Mouse (Mus musculus): Measurements from ENCODE around the gene Grn. TPM values are rescaled to one million over a fixed set of nuclear protein-coding genes. Genes with fewer than 3 reads are reported as not detected.

The Grn gene
- total RNA-seq, 2 experiments from 2014 or later, result 69.9 to 74.0 TPM

DNA sequence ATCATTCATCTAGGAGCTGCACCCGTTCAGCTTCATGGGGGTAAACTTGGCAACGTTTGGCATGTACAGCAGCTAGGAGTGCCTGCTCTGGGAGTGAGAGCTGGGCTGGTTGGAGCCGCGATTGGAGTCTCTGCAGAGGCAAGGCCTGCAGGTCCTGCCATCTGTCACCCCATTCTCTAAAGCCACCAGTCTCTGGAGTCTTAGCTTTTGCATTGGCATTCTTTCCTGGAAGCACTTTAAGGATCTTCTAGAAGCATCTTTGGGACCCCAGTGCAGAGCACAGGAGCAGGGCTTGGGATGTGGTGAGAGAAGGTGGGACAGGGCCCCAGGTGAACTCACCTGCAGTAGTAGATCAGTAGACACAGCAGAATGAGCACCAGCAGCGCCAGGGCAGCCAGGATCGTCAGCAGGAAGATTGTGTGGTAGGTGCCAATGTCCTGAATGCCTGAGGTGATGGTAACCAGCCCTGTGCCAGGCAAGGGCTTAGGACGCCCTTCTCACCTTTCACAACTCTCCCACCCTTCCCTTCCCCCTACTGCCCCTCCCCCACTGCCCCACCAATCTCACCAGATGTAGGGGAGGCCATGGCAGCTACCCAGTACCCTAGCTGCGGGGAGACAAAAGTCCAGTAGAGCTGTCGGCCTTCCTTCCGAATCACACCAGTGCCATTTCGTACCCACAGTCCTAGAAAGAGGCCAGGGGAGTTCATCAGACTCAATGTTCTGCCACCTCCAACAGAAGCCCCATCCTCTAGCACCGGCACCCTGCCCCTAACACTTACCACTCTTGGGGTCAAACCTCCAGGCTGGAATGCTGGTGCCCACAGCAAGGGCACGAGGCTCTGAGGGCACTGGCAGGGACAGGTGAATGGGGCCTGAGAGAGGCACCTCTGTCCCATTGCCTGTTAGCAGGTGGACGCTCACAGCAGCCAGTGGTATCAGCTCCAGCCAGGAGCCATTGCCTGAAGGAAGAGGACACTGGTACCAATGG lies 9.3 kb downstream of the Grn start:
- no peak for DNase-seq (ENCODE audit: extremely low spot score in 1 of 2, low spot score in 1 of 2)

DNA sequence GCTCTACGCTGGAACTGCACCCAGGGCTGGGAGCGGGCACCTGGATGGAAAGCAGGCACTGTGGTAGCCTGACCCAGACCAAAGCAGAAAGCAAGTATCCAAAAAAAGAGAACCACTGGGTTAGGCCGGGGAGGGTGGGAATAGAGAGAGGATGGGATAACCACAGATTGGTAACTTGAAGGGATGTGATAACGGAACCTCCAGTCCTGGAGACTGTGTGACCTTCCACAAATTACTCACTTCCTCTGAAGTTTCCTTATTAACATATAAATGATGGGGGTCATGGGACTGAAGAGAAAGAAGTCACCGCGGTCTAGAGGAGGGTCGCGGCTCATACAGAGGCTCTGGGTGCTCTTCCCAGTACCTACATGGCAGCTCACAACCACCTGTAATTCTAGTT lies 10.1 kb downstream of the Grn start:
- DNase-seq (ENCODE audit: extremely low spot score in 1 of 2, low spot score in 1 of 2), result no peak

GRCm38 (mm10) chr11:102441434-102441833 lies 11.3 kb downstream of the Grn start:
- no peak for DNase-seq (ENCODE audit: extremely low spot score in 1 of 2, low spot score in 1 of 2)

DNA sequence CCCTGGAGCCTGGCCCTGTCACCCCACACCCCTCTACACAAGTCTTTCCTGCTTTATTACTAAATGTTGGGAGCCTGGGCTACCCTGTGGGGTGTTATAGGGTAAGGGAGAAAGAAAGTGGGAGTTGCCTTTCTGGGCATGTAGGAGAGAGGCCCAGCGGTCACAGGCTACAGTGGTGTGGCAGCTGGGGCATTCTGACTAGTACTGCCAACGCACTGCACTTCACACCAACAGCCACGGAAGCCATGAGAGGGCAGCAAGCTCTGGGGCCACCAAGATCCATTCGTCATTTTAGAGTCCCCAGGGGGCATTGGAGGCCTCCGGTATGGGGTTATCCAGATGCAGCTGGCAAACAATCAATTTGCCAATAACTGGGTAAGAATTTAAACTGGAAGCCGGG lies 12.0 kb downstream of the Grn start:
- no peak for DNase-seq (ENCODE audit: extremely low spot score in 1 of 2, low spot score in 1 of 2)

GRCm38 (mm10) chr11:102443740-102444139 lies 13.6 kb downstream of the Grn start:
- no peak for DNase-seq (ENCODE audit: extremely low spot score in 1 of 2, low spot score in 1 of 2)

GRCm38 (mm10) chr11:102444321-102444720 lies 14.2 kb downstream of the Grn start:
- no peak for DNase-seq (ENCODE audit: extremely low spot score in 1 of 2, low spot score in 1 of 2)

- no peak for DNase-seq (ENCODE audit: extremely low spot score in 1 of 2, low spot score in 1 of 2)
These were observed 14.7 kb downstream of the Grn start for GRCm38 (mm10) chr11:102444781-102445180.

DNA sequence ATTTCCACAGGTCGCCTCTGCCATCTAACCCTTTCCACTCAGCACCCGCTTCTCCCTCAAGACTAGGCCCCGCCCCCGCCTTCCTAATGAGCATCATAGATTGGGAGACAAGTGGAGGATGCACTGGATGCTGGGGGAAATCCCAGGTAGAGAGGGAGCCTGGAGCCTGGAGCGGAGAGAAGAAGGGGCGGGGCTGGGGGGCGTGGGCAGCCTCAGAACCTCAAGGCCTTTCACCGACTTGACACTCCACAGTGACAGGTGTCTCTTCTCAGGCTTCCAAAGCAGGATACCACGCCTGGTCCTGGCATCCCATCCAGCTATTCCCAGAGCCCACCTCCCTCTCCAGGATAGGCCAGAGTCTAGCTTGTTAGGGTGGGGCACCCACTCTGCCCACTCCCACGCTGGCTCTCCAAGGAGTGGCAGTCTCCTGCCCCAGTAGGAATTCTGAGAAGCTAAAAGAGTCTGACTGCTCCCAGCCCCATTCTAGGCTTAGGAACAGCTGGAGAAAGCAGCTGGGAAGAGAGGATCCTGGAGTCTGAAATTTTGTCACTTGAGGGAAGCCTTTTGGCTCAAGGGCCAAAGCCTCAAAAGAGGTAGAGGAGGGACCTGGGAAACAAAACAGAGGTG lies 15.3 kb downstream of the Grn start:
- no peak for DNase-seq (ENCODE audit: extremely low spot score in 1 of 2, low spot score in 1 of 2)

DNA sequence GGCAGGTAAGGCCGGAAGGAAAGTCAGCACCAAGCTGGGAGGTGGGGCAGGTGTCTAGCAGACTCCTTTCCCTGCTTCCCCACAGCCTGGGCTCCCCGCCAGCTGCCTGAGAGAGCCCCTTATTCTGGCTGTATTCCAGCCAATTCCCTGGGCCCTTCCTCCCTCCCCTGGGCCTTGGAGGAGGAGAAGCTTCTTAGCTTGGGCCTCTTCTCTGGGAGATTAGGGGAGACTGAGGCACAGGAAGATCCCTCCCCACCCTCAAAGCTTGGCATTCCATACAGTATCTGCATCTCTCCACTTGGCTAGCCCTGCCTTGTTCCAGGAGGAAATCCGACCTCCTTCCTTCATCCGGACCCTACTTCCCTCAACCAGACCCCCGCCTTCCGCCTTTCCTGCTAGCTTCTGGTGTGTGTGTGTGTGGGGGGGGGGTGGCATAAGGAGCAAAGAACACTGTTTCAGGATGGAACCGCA lies 15.8 kb downstream of the Grn start:
- peak in 1 of 2 experiments; percentile 40 for DNase-seq (ENCODE audit: extremely low spot score in 1 of 2, low spot score in 1 of 2)

DNA sequence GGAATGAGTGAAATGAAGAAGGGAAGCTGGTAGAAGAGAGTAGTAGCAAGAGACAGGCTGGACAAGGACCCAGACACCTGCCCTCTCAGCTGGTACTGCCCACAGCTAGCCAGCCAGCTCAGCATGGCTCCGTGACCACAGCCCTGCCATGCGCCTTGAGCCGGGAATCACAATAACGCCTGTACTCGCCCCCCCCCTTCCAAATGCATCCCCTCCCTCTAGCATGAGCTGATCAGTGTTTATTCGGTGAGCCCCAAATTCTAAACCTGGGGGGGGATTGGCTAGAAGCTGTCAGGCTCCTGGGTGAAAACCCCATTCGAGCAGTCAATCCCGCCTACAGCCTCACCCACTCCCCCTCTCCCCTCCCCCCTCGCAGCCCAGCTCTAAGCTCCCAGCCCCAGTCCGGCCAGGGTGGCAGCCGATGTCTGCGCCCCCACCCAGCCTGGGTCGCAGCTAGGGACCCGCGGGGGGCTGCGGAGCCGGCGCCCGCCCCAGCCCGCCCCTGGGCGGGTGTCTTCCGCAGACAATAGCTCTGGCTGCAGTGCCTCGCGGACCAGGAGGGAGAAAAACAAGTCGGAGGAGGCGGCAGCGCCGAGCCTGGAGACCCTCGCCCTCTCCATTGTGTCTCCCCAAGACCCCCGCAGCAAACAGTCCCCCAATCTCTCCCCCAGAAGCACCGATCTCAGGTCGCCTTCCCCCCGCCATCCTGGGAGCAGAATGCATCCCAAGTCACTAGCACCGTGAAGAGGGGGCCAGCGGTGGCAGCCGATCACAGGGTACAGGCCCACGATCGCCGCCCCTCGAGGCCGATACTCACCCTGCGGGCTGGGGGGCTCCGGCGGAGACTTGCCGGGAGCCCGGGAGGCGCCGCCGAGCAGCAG lies 16.7 kb downstream of the Grn start:
- DNase-seq (ENCODE audit: extremely low spot score in 1 of 2, low spot score in 1 of 2), result no peak

GRCm38 (mm10) chr11:102447497-102447896 lies 17.4 kb downstream of the Grn start, which contains the start of gene Fam171a2:
Fam171a2 (minus strand) TSS chr11:102447682.
- DNase-seq (ENCODE audit: extremely low spot score in 1 of 2, low spot score in 1 of 2), result peak; percentile 88 to 92

- DNase-seq (ENCODE audit: extremely low spot score in 1 of 2, low spot score in 1 of 2), result no peak
These were observed 18.2 kb downstream of the Grn start for GRCm38 (mm10) chr11:102448327-102448726.

DNA sequence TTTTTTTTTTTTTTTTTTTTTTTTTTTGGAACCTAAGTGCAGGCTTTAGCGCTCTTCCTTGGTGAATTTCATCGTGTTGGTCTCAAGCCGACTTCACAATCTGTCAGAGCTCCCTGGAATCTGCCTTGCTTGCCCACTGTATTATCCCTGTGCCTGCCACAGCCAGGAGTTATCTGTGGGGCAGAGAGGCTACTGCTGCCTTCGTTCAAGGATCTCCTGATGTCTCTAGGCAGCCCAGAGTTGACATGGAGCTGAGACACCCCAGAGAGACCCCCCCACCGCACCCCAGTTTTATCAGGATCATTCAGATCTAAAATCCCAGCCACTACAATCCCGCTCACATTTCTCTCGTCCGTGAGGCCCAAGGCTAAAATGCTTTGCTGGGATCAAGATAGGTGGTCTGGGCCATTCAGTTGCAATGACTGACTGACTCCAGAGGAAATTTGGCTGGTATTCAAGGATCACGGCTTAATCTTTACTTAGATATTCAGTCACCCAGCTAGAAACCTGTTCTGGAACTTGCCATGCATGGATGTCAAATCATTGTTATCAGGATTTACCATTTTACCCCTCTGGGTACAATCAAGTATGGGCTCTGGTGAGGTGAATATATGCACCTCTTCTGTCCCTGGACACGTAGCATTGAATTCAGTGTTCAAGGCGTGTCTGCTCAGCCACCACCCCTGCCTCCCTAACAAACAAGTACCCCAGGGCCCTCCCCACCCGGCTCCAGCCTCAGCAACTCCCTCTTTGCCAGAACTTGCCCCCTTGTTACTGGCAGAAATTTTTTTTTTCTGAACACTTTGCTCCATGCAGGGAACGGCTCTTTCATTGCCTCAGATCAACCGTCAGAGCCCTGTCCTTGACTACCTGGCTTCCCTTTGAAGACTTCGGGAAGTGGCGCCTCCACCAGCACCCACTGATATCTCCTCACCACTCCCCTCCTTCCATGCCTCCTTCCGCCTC lies 19.2 kb downstream of the Grn start:
- no peak for DNase-seq (ENCODE audit: extremely low spot score in 1 of 2, low spot score in 1 of 2)

DNA sequence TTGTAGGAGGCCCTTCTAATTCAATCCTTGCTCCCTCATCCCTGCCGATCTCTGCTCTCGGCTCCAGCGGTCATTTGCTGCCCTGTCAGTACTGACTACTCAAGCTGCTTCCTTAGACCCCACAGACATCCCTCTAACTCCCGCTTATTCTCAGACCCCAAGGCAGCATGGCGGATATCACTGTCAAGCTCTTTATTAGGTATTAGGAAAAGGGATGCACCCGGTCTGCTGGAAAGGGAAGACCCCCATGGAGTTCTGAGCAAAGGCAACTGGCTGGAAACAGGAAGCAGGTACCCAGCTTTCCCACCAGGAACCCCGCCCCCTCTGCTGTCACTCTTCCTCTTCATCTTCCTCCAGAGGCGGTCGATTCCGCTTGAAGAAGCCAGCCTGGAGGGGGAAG lies 23.0 kb downstream of the Grn start:
- no peak for DNase-seq (ENCODE audit: extremely low spot score in 1 of 2, low spot score in 1 of 2)

DNA sequence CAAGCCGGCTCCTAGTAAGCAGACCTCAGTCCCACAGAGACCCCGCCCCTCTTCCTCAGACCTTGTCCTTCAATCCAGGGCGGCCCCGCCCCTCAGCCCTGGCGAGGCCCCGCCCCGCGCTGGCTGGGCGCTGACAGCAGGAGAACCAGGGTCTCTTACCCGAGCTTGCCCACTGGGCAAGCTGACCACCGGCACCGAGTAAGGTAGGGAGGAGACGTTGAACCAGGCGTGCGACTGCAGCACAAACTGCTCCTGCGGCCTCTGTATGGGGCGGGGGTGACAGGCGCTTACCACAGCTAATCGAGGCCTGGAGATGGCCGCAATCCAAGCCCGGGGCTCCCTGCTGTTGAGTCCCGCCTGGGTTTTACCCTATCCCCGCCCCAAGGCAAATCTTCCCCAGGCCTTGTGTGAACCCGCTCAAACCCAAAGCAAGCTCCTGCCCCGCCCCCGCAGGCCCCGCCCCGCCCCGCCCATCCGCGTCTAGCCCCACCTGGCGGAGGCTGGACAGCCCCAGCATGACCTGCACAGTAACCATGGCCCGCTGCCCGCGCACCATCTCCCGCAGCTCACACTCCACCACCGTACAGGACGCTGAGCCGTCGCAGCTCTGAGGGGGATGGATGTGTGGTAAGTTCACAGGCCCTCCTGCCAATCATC lies 25.8 kb downstream of the Grn start:
- peak in 1 of 2 experiments; percentile 38 for DNase-seq (ENCODE audit: extremely low spot score in 1 of 2, low spot score in 1 of 2)

- no peak for DNase-seq (ENCODE audit: extremely low spot score in 1 of 2, low spot score in 1 of 2)
These were observed 30.4 kb downstream of the Grn start for GRCm38 (mm10) chr11:102460541-102460940.

DNA sequence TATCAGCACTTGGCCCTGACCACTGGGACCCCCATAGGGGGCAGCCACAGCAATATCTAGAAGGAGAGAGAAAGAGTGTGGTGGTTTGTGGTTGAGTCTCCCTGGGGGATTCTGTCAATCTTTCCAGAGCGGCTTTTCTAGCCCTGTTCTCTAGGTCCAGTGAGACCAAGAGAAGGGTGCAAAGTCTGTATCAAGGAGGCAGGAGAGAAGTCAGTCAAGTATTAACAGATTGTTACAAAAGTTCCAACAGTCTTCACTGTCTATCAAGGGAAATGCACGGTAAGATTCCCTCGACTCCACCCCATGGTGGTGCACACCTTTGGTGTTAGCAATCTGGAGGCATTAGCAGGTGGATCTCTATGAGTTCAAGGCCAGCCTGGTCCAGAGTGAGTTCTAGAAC lies 31.6 kb downstream of the Grn start:
- no peak for DNase-seq (ENCODE audit: extremely low spot score in 1 of 2, low spot score in 1 of 2)

GRCm38 (mm10) chr11:102464901-102465300 lies 34.8 kb downstream of the Grn start:
- no peak for DNase-seq (ENCODE audit: extremely low spot score in 1 of 2, low spot score in 1 of 2)

Measured in layer of hippocampus, postnatal 25 days (tissue).